Mouse (Mus musculus) liver, embryonic 13.5 days (tissue): ENCODE measurements around the gene Klrk1. TPM values are rescaled to one million over a fixed set of nuclear protein-coding genes. Genes with fewer than 3 reads are reported as not detected.
"Not testable (repeated sequence)": the region's sequence is repeated elsewhere in the genome, so short reads cannot be mapped to it uniquely, and the experiment has no call there.

Experiments used
- ATAC-seq: fragments of 200-750 bp; cut with Nextera tagmentation; 2 replicates; pipeline ENCODE4 v1.8.0; 2017; ENCODE audit warnings: low read depth, mild to moderate bottlenecking, moderate number of reproducible peaks, moderate library complexity
- DNase-seq: peaks from one replicate; pipeline ENCODE4 v3.0.0; 2022
- H3K27ac ChIP-seq: fragments of 300-500 bp; sonication (generic); 2 replicates; pipeline ENCODE4 v1.5.1; 2015; ENCODE audit warnings: moderate library complexity, mild to moderate bottlenecking, inconsistent platforms
- H3K27me3 ChIP-seq: fragments of 300-500 bp; sonication (generic); 2 replicates; pipeline ENCODE4 v1.6.1; 2015; ENCODE audit warnings: mild to moderate bottlenecking, inconsistent platforms
- H3K36me3 ChIP-seq: fragments of 300-500 bp; sonication (generic); 2 replicates; pipeline ENCODE4 v1.6.1; 2015; ENCODE audit warnings: mild to moderate bottlenecking, inconsistent platforms
- H3K4me1 ChIP-seq: fragments of 300-500 bp; sonication (generic); replicated peaks from 2 replicates; pipeline ENCODE4 v1.6.1; 2015; ENCODE audit warnings: inconsistent platforms
- H3K4me2 ChIP-seq: fragments of 300-500 bp; sonication (generic); 2 replicates; pipeline ENCODE4 v1.6.1; 2015; ENCODE audit warnings: inconsistent platforms, mild to moderate bottlenecking, moderate library complexity
- H3K4me3 ChIP-seq: fragments of 300-500 bp; sonication (generic); replicated peaks from 2 replicates; pipeline ENCODE4 v1.5.1; 2015; ENCODE audit warnings: mild to moderate bottlenecking, inconsistent platforms
- H3K9ac ChIP-seq: fragments of 300-500 bp; sonication (generic); 2 replicates; pipeline ENCODE4 v1.6.1; 2015; ENCODE audit warnings: mild to moderate bottlenecking, inconsistent platforms
- H3K9me3 ChIP-seq: fragments of 300-500 bp; sonication (generic); replicated peaks from 2 replicates; pipeline ENCODE4 v1.6.1; 2016; ENCODE audit warnings: inconsistent platforms
- WGBS: fragments of 180-500 bp; shearing (Covaris S2); methylation state at CpG from one replicate; pipeline ENCODE4 v1.1.7; 2015; ENCODE audit not compliant: insufficient replicate concordance; 5-methylcytosine and 5-hydroxymethylcytosine counted together
- polyA plus RNA-seq: library from polyadenylated mRNA; unstranded; fragments of >200 nt; fragmentation: Nextera tagmentation; extraction: Ambion mirVana; gene quantifications from 2 replicates; pipeline ENCODE4 v1.2.1, GENCODE M21; 2015

Klrk1 gene
- 0.25 and 0.32 TPM in 2 replicates for polyA plus RNA-seq

DNA sequence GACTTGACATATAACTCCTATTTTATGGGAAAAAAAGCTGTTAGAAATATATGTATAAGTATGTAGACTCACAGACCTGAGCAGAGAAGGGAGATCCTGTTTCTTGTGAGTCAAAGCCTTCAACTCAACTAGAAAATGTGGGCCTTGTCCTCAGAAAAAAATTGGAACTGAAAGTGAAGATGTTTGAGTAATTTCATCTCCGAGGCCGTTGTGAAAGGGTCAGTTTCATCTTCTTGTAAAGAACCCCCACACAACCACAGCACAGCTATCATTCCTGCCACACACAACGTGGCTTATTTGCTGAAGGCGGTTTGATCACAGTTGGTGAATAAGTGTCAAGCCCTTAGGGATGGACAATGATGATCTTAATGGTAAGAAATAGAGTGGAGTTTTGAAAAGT, at the start of gene Klrk1:
Gene Klrk1, minus strand, starts transcription at position 130 of the 400 bp plus-strand sequence.
- no peak for DNase-seq
- Histone ChIP-seq H3K4me1 (no peaks in the 10 kb centered on the region), H3K9me3 (no peaks in the 10 kb centered on the region), H3K4me2 (no peak within 1 kb of the TSS), H3K36me3 (no peaks in the 10 kb centered on the region), H3K9ac (no peak within 1 kb of the TSS), H3K27ac (no peak within 1 kb of the TSS), H3K4me3 (no peak within 1 kb of the TSS), H3K27me3 (no peaks in the 10 kb centered on the region)
- 50% methylated on average over 4 of the region's 4 CpGs for WGBS
- ATAC-seq, result no peak

DNA sequence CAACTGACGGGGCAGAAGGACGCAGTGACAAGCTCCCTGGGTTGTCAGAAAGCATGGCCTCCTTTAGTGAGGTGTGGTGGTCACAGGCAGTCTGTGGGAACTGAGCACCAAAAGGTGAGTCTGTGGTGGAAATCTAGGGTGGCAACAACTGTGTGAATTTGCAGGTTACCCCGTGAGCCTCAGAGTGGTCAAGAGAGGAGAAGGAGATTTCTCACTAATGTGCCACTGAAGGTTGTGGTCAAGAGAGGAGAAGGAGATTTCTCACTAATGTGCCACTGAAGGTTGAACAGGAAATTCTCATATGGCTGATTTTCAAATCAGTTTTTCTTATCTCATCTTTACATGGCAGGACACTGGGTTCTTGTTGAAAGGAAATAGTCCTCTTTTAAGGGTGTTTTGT, 37.6 kb upstream of the Klrk1 start:
- H3K27ac ChIP-seq, H3K4me3 ChIP-seq, H3K9me3 ChIP-seq, H3K27me3 ChIP-seq, DNase-seq, H3K4me1 ChIP-seq, H3K36me3 ChIP-seq, H3K4me2 ChIP-seq, ATAC-seq, H3K9ac ChIP-seq: not testable (repeated sequence)
- WGBS, result no CpG with 5 or more reads among the region's 3 CpGs

DNA sequence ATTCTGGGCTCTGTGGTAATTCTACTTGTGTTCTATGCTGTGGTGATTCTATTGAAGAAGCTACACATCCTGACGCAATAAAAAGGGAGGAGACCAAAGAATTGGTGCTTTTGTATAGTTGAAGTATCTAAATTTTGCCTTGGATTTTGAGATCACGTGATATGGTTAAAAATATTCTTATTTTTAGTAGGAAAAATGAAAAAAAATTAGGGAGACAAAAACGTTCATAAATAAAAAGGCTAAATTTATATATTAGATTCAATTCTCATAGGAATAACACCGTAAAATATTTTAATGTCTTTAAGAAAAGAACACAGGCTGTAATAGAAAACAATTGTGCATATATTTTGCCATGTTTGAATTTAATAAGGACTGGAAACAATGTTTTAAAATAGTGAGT, 36.9 kb upstream of the Klrk1 start, which contains the start of gene Klrc2:
Gene Klrc2, minus strand, starts transcription at position 101 of the 400 bp plus-strand sequence.
- H3K4me2 ChIP-seq, H3K27me3 ChIP-seq, H3K36me3 ChIP-seq, DNase-seq, H3K27ac ChIP-seq, H3K9ac ChIP-seq, H3K4me3 ChIP-seq, ATAC-seq, H3K4me1 ChIP-seq, H3K9me3 ChIP-seq: not testable (repeated sequence)
- 60% methylated on average over 4 of the region's 4 CpGs for WGBS

- not testable (repeated sequence) for H3K4me1 ChIP-seq, H3K27me3 ChIP-seq, DNase-seq, H3K36me3 ChIP-seq, H3K4me3 ChIP-seq, H3K27ac ChIP-seq, H3K9me3 ChIP-seq, ATAC-seq, H3K4me2 ChIP-seq, H3K9ac ChIP-seq
- 20% methylated on average over 1 of the region's 3 CpGs for WGBS
Observed at GRCm38 (mm10) chr6:129644054-129644453, 20.4 kb upstream of the Klrk1 start.

GRCm38 (mm10) chr6:129643237-129643636, 19.6 kb upstream of the Klrk1 start, which contains the start of gene Klrc3:
Gene Klrc3, minus strand, starts transcription at chr6:129643337.
- H3K36me3 ChIP-seq, H3K27me3 ChIP-seq, ATAC-seq, H3K27ac ChIP-seq, H3K4me2 ChIP-seq, H3K4me1 ChIP-seq, DNase-seq, H3K9me3 ChIP-seq, H3K9ac ChIP-seq, H3K4me3 ChIP-seq: not testable (repeated sequence)
- 63% methylated on average over 3 of the region's 3 CpGs for WGBS

GRCm38 (mm10) chr6:129631046-129631445, 7.4 kb upstream of the Klrk1 start:
- H3K27me3 ChIP-seq, H3K4me1 ChIP-seq, H3K36me3 ChIP-seq, H3K4me3 ChIP-seq, H3K9me3 ChIP-seq, ATAC-seq, H3K27ac ChIP-seq, H3K9ac ChIP-seq, H3K4me2 ChIP-seq, DNase-seq: not testable (repeated sequence)
- 44% methylated on average over 2 of the region's 2 CpGs for WGBS

- no peak for DNase-seq
- no peaks in the 10 kb centered on the region for H3K27me3 ChIP-seq
- H3K36me3 ChIP-seq, result no peaks in the 10 kb centered on the region
- no peaks in the 10 kb centered on the region for H3K4me1 ChIP-seq
- no peak overlapping the region for H3K27ac ChIP-seq
- H3K9me3 ChIP-seq, result no peaks in the 10 kb centered on the region
- H3K9ac ChIP-seq, result no peak overlapping the region
- ATAC-seq, result no peak
- no peak overlapping the region for H3K4me3 ChIP-seq
- H3K4me2 ChIP-seq, result no peak overlapping the region
Observed at GRCm38 (mm10) chr6:129608372-129608771, 15.3 kb downstream of the Klrk1 start.

GRCm38 (mm10) chr6:129591508-129591907, 32.2 kb downstream of the Klrk1 start, which contains the start of gene Klrd1:
Gene Klrd1, plus strand, starts transcription at chr6:129591782.
- Histone ChIP-seq H3K4me1 (no peaks in the 10 kb centered on the region), H3K4me3 (no peak within 1 kb of the TSS), H3K9ac (no peak within 1 kb of the TSS), H3K27me3 (no peaks in the 10 kb centered on the region), H3K9me3 (no peaks in the 10 kb centered on the region), H3K4me2 (no peak within 1 kb of the TSS), H3K36me3 (no peaks in the 10 kb centered on the region), H3K27ac (no peak within 1 kb of the TSS)
- WGBS, result 20% methylated on average over 3 of the region's 3 CpGs
- no peak for ATAC-seq
- DNase-seq, result no peak

DNA sequence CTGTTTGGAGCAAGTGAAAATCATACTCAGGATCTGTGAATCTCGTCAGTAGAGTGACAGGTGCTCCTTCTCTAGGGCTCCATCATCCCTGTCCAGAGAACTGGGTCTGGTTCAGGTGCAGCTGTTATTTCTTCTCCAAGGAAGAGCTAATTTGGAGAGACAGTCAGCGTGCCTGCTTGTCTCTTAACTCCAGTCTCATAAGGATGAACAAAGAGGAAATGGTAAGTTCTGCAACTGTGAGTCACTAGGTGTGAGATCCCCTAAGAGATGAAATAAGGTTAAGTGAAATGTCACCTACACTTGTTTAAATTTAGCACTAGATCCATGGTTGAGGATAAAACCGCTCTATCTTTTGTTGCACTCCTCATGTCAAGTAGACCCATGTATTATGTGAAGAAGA, 40.6 kb downstream of the Klrk1 start:
- Histone ChIP-seq H3K4me3 (no peak overlapping the region), H3K4me2 (no peak overlapping the region), H3K4me1 (no peaks in the 10 kb centered on the region), H3K9ac (no peak overlapping the region), H3K36me3 (no peaks in the 10 kb centered on the region), H3K9me3 (no peaks in the 10 kb centered on the region), H3K27me3 (no peaks in the 10 kb centered on the region), H3K27ac (no peak overlapping the region)
- ATAC-seq, result no peak
- no peak for DNase-seq
- 49% methylated on average over 3 of the region's 3 CpGs for WGBS

- DNase-seq, result no peak
- H3K36me3 ChIP-seq, result no peaks in the 10 kb centered on the region
Observed at GRCm38 (mm10) chr6:129581896-129582295, 41.8 kb downstream of the Klrk1 start.

DNA sequence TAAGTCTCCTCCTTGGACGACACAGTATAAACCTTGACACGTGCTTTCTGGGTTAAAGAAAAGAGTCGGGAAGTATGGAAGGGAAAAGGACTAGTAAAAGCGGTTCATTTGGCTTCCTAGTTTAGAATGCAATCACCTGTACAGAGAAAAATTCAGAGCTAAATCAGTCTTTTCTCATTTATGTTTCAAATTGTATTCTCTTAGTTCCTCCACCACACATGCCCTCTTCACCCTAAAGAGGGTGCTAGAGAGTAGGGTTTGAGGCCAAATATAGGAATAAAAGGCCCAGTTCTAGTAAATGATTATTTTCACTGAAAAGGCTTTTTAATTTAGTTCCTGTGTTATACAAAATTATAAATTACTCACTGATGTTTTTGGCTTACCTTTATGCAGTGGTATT, 42.4 kb downstream of the Klrk1 start:
- H3K4me3 ChIP-seq, result no peak overlapping the region
- WGBS, result 50% methylated on average over 4 of the region's 4 CpGs
- no peaks in the 10 kb centered on the region for H3K36me3 ChIP-seq
- H3K4me2 ChIP-seq, result no peak overlapping the region
- no peak overlapping the region for H3K27ac ChIP-seq
- DNase-seq (no peak), ATAC-seq (no peak)
- no peaks in the 10 kb centered on the region for H3K27me3 ChIP-seq
- no peaks in the 10 kb centered on the region for H3K9me3 ChIP-seq
- H3K9ac ChIP-seq, result no peak overlapping the region
- H3K4me1 ChIP-seq, result no peaks in the 10 kb centered on the region

More at GRCm38 (mm10) chr6:129581896-129582295, 41.8 kb downstream of the Klrk1 start:
- Histone ChIP-seq H3K4me2 (no peak overlapping the region), H3K4me3 (no peak overlapping the region), H3K27me3 (no peaks in the 10 kb centered on the region), H3K4me1 (no peaks in the 10 kb centered on the region), H3K9me3 (no peaks in the 10 kb centered on the region), H3K9ac (no peak overlapping the region), H3K27ac (no peak overlapping the region)
- WGBS, result 28% methylated on average over 4 of the region's 4 CpGs
- no peak for ATAC-seq

DNA sequence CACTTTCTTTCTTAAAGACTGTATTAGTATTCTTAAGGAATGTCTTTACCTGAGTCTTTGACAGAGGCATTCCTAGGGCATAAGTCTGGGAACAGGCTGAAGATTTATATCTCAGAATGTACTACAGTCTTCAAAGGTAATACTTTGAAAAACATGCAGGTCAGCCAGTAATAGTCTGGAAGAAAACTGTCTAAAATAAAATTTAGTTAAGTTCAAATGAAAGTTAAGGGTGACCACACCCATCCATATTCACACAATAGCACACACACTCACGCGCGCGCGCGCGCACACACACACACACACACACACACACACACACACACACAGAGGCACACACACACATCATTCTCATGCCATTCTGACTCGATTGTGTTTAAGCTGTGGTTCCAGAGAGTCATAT, 46.1 kb downstream of the Klrk1 start, which contains the start of gene Klre1:
Gene Klre1, plus strand, starts transcription at position 301 of the 400 bp plus-strand sequence.
- no peak within 1 kb of the TSS for H3K27ac ChIP-seq
- no peak within 1 kb of the TSS for H3K4me3 ChIP-seq
- no peaks in the 10 kb centered on the region for H3K9me3 ChIP-seq
- no peaks in the 10 kb centered on the region for H3K36me3 ChIP-seq
- no peaks in the 10 kb centered on the region for H3K4me1 ChIP-seq
- 88% methylated on average over 8 of the region's 8 CpGs for WGBS
- no peak for DNase-seq
- H3K4me2 ChIP-seq, result no peak within 1 kb of the TSS
- no peak for ATAC-seq
- no peaks in the 10 kb centered on the region for H3K27me3 ChIP-seq
- no peak within 1 kb of the TSS for H3K9ac ChIP-seq
